Mouse (Mus musculus) heart, adult 2 months (tissue): ENCODE results near the gene Postn. TPM values are rescaled to one million over a fixed set of nuclear protein-coding genes. Genes with fewer than 3 reads are reported as not detected.

Source experiments
- DNase-seq, 2 experiments: peaks; one replicate each; pipeline ENCODE4 v3.0.0; 2021
- H3K27ac ChIP-seq: fragments of 200-600 bp; 2 replicates; pipeline ENCODE4 v1.8.1; 2022
- H3K27me3 ChIP-seq: fragments of 200-500 bp; 2 replicates; pipeline ENCODE4 v1.6.1; 2012; ENCODE audit warnings: mild to moderate bottlenecking, low read length, inconsistent platforms, mixed read lengths; ENCODE audit not compliant: control insufficient read depth, insufficient read depth
- H3K36me3 ChIP-seq: fragments of 200-500 bp; 2 replicates; pipeline ENCODE4 v1.6.1; 2012; ENCODE audit warnings: low read length, inconsistent platforms; ENCODE audit not compliant: control insufficient read depth, insufficient read depth
- H3K4me1 ChIP-seq: fragments of 200-500 bp; 2 replicates; pipeline ENCODE4 v1.6.1; 2011; ENCODE audit warnings: low read length; ENCODE audit not compliant: control insufficient read depth, insufficient read depth
- H3K4me3 ChIP-seq: fragments of 200-600 bp; 2 replicates; pipeline ENCODE4 v1.8.1; 2022
- H3K79me2 ChIP-seq: fragments of 200-500 bp; replicated peaks from 2 replicates; pipeline ENCODE4 v1.6.1; 2012; ENCODE audit warnings: mild to moderate bottlenecking, inconsistent platforms, low read length, moderate library complexity, mixed read lengths; ENCODE audit not compliant: control insufficient read depth, insufficient read depth
- H3K9ac ChIP-seq: fragments of 200-500 bp; 2 replicates; pipeline ENCODE4 v1.6.1; 2012; ENCODE audit warnings: low read depth, mild to moderate bottlenecking, control low read depth, inconsistent platforms, low read length, mixed read lengths
- CTCF ChIP-seq: fragments of 200-600 bp; IDR thresholded peaks from 2 replicates; pipeline ENCODE4 v1.8.1; 2022; ENCODE audit warnings: antibody characterized with exemption, mild to moderate bottlenecking, moderate library complexity
- EP300 ChIP-seq: fragments of 200-500 bp; IDR thresholded peaks from 2 replicates; pipeline ENCODE4 v1.6.1; 2011; ENCODE audit warnings: low read depth, low read length, control low read depth; ENCODE audit not compliant: insufficient read depth
- POLR2A ChIP-seq: fragments of 200-500 bp; IDR thresholded peaks from 2 replicates; pipeline ENCODE4 v1.6.1; 2011; ENCODE audit warnings: mild to moderate bottlenecking, low read depth, low read length, control low read depth; ENCODE audit not compliant: insufficient read depth
- WGBS: fragments of 180-500 bp; shearing (Covaris S2); methylation state at CpG from one replicate; pipeline ENCODE4 v1.1.7; 2018; 5-methylcytosine and 5-hydroxymethylcytosine counted together
- intact Hi-C: fragments of 180-260 bp; cut with DNase I; formaldehyde crosslinking; loops from one replicate; pipeline ENCODE4 v1.15.1; 2025
- polyA plus RNA-seq: library from polyadenylated mRNA; depleted of rRNA; stranded (reverse); fragments of >200 nt; gene quantifications from 2 replicates; pipeline ENCODE4 v1.2.3, GENCODE M21; 2012
- total RNA-seq, 2 experiments: library from RNA; stranded (reverse); gene quantifications; 2 replicates each; pipeline ENCODE4 v1.2.3; 2021

The Postn gene
- total and polyA plus RNA-seq, 3 experiments: 12.4 to 17.2 (median 14.4) TPM

DNA sequence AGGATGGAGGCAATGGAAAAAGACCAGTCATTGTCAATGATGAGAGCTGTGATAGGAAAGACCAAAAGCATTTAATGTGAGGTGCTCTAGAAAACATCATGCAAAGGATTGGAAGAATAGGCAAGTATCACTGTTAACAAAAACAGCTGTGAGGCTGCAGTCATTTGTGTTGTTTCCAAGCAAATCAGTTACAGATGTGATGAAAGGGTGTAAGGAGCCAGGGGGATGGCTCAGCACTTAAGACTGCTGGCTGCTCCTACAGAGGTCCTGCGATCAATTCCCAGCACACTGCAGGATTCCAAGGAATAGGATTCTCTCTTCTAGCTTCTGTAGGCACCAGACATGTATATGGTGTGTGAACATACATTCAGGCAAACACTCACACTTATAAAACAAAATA, 10.1 kb downstream of the Postn start:
- Histone ChIP-seq H3K4me1 (no peaks in the 10 kb centered on the region), H3K79me2 (no peaks in the 10 kb centered on the region), H3K9ac (no peak overlapping the region), H3K27me3 (no peaks in the 10 kb centered on the region), H3K36me3 (no peaks in the 10 kb centered on the region), H3K27ac (no peak overlapping the region), H3K4me3 (no peak overlapping the region)
- TF ChIP-seq CTCF: no peak
- TF ChIP-seq EP300: no peak
- TF ChIP-seq POLR2A: no peak
- no peak for DNase-seq
- 78% methylated on average over 1 of the region's 1 CpGs for WGBS
- intact Hi-C loops: no loop called here

DNA sequence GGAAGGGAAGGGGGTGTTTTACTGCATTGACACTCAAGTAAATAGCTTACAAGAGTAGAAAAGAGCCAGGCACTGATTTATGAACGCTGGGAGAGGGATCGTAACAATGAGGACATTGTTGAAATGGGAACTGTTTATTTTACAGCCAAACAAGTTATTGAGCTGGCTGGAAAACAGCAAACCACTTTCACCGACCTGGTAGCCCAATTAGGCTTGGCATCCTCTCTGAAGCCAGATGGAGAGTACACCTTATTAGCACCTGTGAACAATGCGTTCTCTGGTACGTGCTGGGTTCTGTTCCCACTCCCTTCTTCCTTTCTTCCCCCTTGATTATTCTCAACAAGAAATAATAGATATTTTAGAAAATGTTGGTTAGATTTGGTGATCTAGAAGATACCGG, 11.7 kb downstream of the Postn start:
- TF ChIP-seq POLR2A (no peak), EP300 (no peak), CTCF (no peak)
- intact Hi-C loops: no loop called here
- H3K4me1 ChIP-seq: no peaks in the 10 kb centered on the region
- H3K79me2 ChIP-seq: no peaks in the 10 kb centered on the region
- H3K27me3 ChIP-seq: no peaks in the 10 kb centered on the region
- no peak overlapping the region for H3K4me3 ChIP-seq
- DNase-seq: no peak
- no peak overlapping the region for H3K9ac ChIP-seq
- no peaks in the 10 kb centered on the region for H3K36me3 ChIP-seq
- WGBS: 81% methylated on average over 6 of the region's 6 CpGs
- H3K27ac ChIP-seq: no peak overlapping the region

DNA sequence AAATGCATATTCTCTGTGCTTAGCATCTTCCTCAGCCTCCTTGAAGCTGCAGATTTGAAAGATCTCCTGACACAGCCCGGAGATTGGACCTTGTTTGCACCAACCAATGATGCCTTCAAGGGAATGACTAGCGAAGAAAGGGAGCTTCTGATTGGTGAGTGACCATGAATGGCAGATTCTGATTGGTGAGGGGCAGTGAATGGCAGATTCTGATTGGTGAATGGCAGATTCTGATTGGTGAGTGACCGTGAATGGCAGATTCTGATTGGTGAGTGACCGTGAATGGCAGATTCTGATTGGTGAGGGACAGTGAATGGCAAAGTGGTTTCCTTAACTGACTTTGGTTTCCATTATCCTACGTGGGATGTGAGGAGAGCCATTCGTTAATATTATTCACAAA, 15.1 kb downstream of the Postn start:
- TF ChIP-seq CTCF (no peak), POLR2A (no peak), EP300 (no peak)
- H3K27ac ChIP-seq: no peak overlapping the region
- H3K9ac ChIP-seq: no peak overlapping the region
- WGBS: 90% methylated on average over 6 of the region's 6 CpGs
- no peak overlapping the region for H3K4me3 ChIP-seq
- no peaks in the 10 kb centered on the region for H3K79me2 ChIP-seq
- no peaks in the 10 kb centered on the region for H3K36me3 ChIP-seq
- H3K27me3 ChIP-seq: no peaks in the 10 kb centered on the region
- no peak for DNase-seq
- H3K4me1 ChIP-seq: no peaks in the 10 kb centered on the region
- intact Hi-C loops: no loop called here

DNA sequence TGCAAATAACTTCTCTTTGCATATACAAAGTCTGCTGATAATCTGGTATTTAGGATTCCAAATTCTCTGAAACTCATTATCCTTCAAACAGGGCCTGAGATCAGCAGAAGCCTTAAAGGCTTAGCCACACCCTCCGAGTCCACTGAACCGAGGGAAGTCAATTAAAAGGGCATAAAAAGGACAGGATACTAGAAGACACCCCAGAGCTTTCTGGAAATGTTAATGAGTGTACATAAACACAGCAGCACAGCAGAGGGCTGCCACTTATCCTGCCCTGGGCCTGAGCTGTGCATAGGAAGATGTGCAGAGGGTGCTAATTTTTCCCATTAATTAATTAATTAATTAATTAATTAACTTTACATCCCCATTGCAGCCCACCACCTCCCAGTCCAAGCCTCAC, 16.7 kb downstream of the Postn start:
- 67% methylated on average over 2 of the region's 2 CpGs for WGBS

DNA sequence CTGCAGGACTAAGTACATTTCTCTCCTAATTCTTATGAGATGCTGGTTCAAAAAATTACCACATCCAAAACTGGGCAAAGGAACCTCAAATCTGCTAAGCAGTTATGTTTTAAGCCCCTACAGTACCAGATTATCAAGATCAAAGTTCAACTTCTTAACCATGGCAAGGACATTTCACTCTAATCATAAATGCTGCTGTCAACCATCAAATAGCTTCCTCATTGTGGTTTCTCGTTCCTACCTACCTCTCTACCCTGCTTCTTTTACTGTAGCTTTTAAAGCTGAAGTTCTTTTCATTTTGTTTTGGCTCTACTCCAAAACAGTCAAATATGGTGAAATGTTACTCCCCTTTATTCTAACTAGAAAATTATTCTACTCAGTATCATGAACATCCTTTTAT, 17.2 kb downstream of the Postn start:
- Histone ChIP-seq H3K79me2 (no peaks in the 10 kb centered on the region), H3K4me1 (no peaks in the 10 kb centered on the region), H3K9ac (no peak overlapping the region), H3K27ac (no peak overlapping the region), H3K4me3 (no peak overlapping the region), H3K27me3 (no peaks in the 10 kb centered on the region), H3K36me3 (no peaks in the 10 kb centered on the region)
- TF ChIP-seq POLR2A (no peak), EP300 (no peak), CTCF (no peak)
- WGBS: 55% methylated on average over 1 of the region's 1 CpGs
- intact Hi-C loops: no loop called here
- DNase-seq: no peak

More for the DNA sequence above, 16.7 kb downstream of the Postn start:
- TF ChIP-seq POLR2A (no peak), CTCF (no peak), EP300 (no peak)
- H3K4me3 ChIP-seq: no peak overlapping the region
- intact Hi-C loops: no loop called here
- H3K27me3 ChIP-seq: no peaks in the 10 kb centered on the region
- H3K27ac ChIP-seq: no peak overlapping the region
- no peaks in the 10 kb centered on the region for H3K4me1 ChIP-seq
- no peaks in the 10 kb centered on the region for H3K36me3 ChIP-seq
- no peak for DNase-seq
- H3K79me2 ChIP-seq: no peaks in the 10 kb centered on the region
- H3K9ac ChIP-seq: no peak overlapping the region

DNA sequence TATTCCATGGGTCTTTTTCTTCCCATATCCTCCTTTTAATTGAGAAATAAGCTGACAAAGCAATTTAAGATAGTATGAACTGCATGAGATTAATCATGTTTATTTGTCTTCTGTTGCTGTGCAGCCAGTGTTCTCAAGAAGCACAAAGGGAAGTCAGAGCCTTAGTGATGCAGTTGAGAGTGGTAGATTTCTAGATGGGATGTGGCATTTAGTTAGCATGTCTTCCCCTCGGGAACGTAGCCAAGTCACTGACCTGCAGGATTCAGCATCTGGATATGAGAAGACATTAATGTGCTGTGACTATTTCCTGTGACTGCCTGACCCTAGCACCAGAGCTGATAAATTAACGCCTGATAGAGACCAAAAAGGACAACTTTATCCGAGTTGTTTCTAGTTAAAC, 19.1 kb downstream of the Postn start:
- Histone ChIP-seq H3K36me3 (no peaks in the 10 kb centered on the region), H3K4me1 (no peaks in the 10 kb centered on the region), H3K79me2 (no peaks in the 10 kb centered on the region), H3K27me3 (no peaks in the 10 kb centered on the region), H3K4me3 (no peak overlapping the region), H3K9ac (no peak overlapping the region), H3K27ac (no peak overlapping the region)
- DNase-seq: no peak
- TF ChIP-seq EP300 (no peak), CTCF (no peak), POLR2A (no peak)
- intact Hi-C loops: no loop called here
- WGBS: 40% methylated on average over 4 of the region's 4 CpGs
